Mouse (Mus musculus) bone marrow, adult 2 months (tissue): ENCODE results near the gene Gga3.

Experiments used
- CTCF ChIP-seq: fragments of 200-500 bp; IDR thresholded peaks from 2 replicates; pipeline ENCODE4 v1.5.1; 2011; ENCODE audit warnings: low read length, control low read depth; ENCODE audit not compliant: control insufficient read depth, insufficient read depth
- POLR2A ChIP-seq: fragments of 200-500 bp; IDR thresholded peaks from 2 replicates; pipeline ENCODE4 v1.6.1; 2011; ENCODE audit warnings: low read depth, mild to moderate bottlenecking, control low read depth, low read length, borderline replicate concordance; ENCODE audit not compliant: control insufficient read depth

DNA sequence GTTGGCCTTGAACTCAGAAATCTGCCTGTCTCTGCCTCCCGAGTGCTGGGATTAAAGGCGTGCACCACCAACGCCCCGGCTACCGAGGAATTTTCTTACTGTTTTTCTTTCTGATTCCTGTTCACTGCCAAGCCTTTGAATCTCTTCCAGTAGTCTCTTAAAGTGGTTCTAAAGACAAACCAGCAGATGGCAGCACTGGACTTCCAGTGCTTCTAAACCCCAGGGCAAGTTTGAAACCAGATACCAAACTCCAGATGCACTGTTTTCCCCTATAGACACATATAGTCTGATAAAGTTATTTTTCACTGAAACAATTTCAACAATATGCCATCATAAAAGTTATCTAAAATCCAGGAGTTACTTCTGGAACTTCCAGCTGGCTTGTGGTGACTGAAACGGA is 43.6 kb upstream of the Gga3 start:
- TF ChIP-seq CTCF: 0 out of 2 replicates have a peak, but pooled peaks have one; percentile 23
- no peak for TF ChIP-seq POLR2A
